Mouse (Mus musculus): ENCODE results near the gene Epha1.

DNA sequence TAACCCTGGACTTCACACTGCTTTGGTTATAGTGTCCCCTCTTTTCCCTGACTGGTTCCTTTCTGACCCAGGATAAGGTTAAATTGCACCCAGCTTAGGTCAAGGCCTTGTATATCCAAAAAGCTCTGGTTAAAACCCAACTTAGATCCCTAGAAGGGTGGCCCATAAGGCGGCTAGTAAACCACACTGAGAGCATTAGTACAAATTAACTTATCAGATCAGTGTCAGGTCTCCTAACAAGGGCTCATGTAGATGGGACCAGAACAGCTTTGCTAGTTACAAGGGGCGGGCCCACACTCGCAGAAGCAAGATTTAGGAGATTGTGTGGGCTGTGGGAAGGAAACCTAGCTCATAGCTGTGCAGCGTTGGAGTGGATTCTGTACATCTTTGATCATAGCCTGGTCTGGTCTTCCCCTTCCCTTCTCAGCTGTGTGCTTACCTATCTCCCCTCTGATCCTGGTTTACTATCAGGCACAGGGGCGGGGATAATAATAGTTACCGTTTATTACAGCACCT, 3.5 kb upstream of the Epha1 start:
- TF ChIP-seq USF1 (IDR thresholded peaks at IDR 0.05; ENCODE audit: low read depth) (no peak), POLR2A (IDR thresholded peaks at IDR 0.05; ENCODE audit: insufficient read length, low read depth) (no peak)

All from myocyte (in vitro differentiated cells).